Mouse (Mus musculus): ENCODE data around the gene Atg4c. TPM values are rescaled to one million over a fixed set of nuclear protein-coding genes. Genes with fewer than 3 reads are reported as not detected.

Atg4c gene
- polyA plus RNA-seq, 1 experiment from 2014 or later = 6.0 TPM

- Histone ChIP-seq H3K4me3 (ENCODE audit: low read depth, low read length) (no peak overlapping the region), H3K9me3 (ENCODE audit: low read length) (no peaks in the 10 kb centered on the region), H3K4me2 (ENCODE audit: low read depth, low read length) (peak overlapping the region; percentile 15; the same call in 1 of the 2 replicates), H3K27ac (ENCODE audit: low read depth) (peak overlapping the region; percentile 68), H3K27me3 (ENCODE audit: insufficient read depth, low read length) (no peaks in the 10 kb centered on the region), H3K9ac (replicated peaks) (no peak overlapping the region), H3K4me1 (ENCODE audit: insufficient read depth) (peaks cover 6% of the 10 kb centered on the region), H3K36me3 (replicated peaks; ENCODE audit: insufficient read depth, low read length) (no peaks in the 10 kb centered on the region)
- DNase-seq = peak; percentile 19
- whole genome bisulfite sequencing (ENCODE audit: insufficient replicate concordance) = 66% methylated on average over 4 of the region's 4 CpGs
- TF ChIP-seq EP300 (IDR thresholded peaks at IDR 0.05; ENCODE audit: low read depth) = no peak
- TF ChIP-seq CTCF (IDR thresholded peaks at IDR 0.05; ENCODE audit: low read depth) = no peak
- ATAC-seq = peak; percentile 77
Measured at GRCm38 (mm10) chr4:99184678-99185077, 9.1 kb upstream of the Atg4c start.

DNA sequence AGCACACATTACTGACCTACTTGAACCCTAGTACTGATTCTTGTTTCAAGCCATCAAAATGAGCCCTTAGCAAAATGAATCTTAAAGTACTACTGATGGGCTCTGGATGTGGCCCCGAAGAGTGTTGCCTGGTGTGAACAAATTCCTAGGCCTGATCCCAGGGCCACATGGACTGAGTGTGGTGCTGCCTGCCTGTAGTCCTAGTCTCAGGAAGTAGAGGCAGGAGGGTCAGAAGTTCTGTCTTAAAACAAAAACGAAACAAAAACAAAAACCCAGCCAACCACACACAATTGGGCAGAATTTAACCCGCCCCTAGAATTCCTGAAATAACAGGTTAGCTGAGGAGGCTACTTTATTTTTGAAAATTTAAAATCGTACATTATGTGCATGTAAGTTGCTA, 8.4 kb upstream of the Atg4c start:
- no peaks in the 10 kb centered on the region for H3K36me3 ChIP-seq (replicated peaks; ENCODE audit: insufficient read depth, low read length)
- no peak overlapping the region for H3K9ac ChIP-seq (replicated peaks)
- no peak for TF ChIP-seq CTCF (IDR thresholded peaks at IDR 0.05; ENCODE audit: low read depth)
- no peak for TF ChIP-seq EP300 (IDR thresholded peaks at IDR 0.05; ENCODE audit: low read depth)
- no peaks in the 10 kb centered on the region for H3K27me3 ChIP-seq (ENCODE audit: insufficient read depth, low read length)
- H3K27ac ChIP-seq (ENCODE audit: low read depth) = peak overlapping the region; percentile 68
- ATAC-seq (no peak), DNase-seq (no peak)
- no peaks in the 10 kb centered on the region for H3K9me3 ChIP-seq (ENCODE audit: low read length)
- 66% methylated on average over 4 of the region's 4 CpGs for WGBS (ENCODE audit: insufficient replicate concordance)
- H3K4me1 ChIP-seq (ENCODE audit: insufficient read depth) = peaks cover 6% of the 10 kb centered on the region
- peak overlapping the region; percentile 15; the same call in 1 of the 2 replicates for H3K4me2 ChIP-seq (ENCODE audit: low read depth, low read length)
- no peak overlapping the region for H3K4me3 ChIP-seq (ENCODE audit: low read depth, low read length)

DNA sequence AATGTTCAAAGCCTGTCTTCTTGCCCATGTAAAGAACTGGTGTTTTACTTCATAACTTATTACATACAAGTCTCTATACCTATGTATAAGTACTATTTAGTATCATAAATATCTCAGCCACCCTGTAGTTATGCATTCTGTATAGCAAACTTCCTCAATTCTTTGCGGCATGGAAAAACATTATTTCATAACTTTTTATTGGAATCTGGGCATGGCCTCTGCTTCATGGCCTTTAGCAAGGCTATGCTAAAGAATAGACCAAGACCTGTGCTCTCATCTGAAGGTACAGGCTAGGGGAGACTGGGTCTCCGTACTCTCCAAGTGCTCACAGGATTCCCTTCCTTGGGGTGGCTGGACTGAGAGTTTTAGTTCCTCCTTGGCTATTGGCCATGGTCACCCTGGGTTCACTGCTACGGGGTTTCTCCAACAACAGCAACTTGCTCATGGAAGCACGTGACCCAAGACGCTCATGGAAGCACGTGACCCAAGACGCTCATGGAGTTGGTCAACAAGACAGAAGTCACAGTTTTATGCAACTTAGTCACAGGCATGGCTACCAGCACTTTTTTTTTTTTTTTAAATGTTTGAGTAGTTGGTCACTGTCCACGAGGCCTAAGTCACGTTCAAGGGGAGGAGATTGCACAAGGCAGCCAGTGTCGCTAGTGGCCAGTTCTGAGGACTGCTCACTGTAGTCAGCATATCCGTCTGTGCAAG, 7.2 kb upstream of the Atg4c start:
- Histone ChIP-seq H3K27ac (ENCODE audit: low read depth) (no peak overlapping the region), H3K36me3 (replicated peaks; ENCODE audit: insufficient read depth, low read length) (no peaks in the 10 kb centered on the region), H3K4me3 (ENCODE audit: low read depth, low read length) (no peak overlapping the region), H3K4me2 (ENCODE audit: low read depth, low read length) (no peak overlapping the region), H3K9me3 (ENCODE audit: low read length) (no peaks in the 10 kb centered on the region), H3K9ac (replicated peaks) (no peak overlapping the region), H3K4me1 (ENCODE audit: insufficient read depth) (peaks cover 6% of the 10 kb centered on the region), H3K27me3 (ENCODE audit: insufficient read depth, low read length) (no peaks in the 10 kb centered on the region)
- whole genome bisulfite sequencing (ENCODE audit: insufficient replicate concordance) = 71% methylated on average over 11 of the region's 11 CpGs
- DNase-seq (no peak), ATAC-seq (peak; percentile 71)
- TF ChIP-seq EP300 (IDR thresholded peaks at IDR 0.05; ENCODE audit: low read depth) (no peak), CTCF (IDR thresholded peaks at IDR 0.05; ENCODE audit: low read depth) (no peak)

DNA sequence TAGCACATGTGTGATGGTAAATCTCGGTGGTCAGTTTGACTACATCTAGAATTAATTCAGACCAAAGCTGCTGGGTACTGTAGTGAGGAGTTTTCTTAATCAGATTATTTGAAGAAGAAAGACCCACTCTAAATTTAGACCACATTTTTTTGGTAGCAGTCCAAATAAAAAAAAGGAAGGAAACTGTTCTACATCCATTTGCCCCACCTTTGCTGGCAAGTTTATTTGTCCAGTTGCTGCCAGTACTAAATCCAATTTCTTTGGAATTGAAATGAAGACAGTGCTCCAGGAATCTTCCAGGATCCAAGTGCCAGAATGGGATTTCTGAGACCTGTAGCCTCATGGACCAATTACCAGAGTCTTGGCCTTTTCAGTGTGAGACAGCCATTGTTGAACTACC, 1.1 kb upstream of the Atg4c start:
- Histone ChIP-seq H3K4me3 (ENCODE audit: low read depth, low read length) (no peak overlapping the region), H3K27ac (ENCODE audit: low read depth) (no peak overlapping the region), H3K9ac (replicated peaks) (no peak overlapping the region), H3K4me2 (ENCODE audit: low read depth, low read length) (no peak overlapping the region), H3K27me3 (ENCODE audit: insufficient read depth, low read length) (no peaks in the 10 kb centered on the region), H3K36me3 (replicated peaks; ENCODE audit: insufficient read depth, low read length) (no peaks in the 10 kb centered on the region), H3K9me3 (ENCODE audit: low read length) (no peaks in the 10 kb centered on the region), H3K4me1 (ENCODE audit: insufficient read depth) (no peaks in the 10 kb centered on the region)
- ATAC-seq (no peak), DNase-seq (no peak)
- TF ChIP-seq CTCF (IDR thresholded peaks at IDR 0.05; ENCODE audit: low read depth) (no peak), EP300 (IDR thresholded peaks at IDR 0.05; ENCODE audit: low read depth) (no peak)
- WGBS (ENCODE audit: insufficient replicate concordance) = 68% methylated on average over 1 of the region's 1 CpGs

DNA sequence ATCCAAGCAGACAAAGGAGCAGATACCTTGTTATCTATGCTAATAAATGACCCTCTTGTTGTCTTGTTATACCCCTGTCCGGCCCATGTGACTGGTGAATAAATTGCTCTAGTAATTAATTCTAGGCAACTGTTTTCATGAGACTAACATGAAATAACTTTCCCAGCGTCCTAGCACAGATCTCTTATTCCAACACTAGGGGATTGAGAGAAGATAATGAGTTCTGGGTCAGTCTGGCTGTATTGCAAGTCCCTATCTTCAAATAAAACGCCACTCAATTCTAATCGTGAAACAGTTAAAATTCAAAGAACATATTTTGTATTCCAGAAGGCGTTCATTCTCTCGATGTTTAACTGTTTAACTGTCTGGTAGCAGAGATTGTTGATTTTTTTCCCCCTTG, 520 bp upstream of the Atg4c start:
- 46% methylated on average over 6 of the region's 6 CpGs for WGBS (ENCODE audit: insufficient replicate concordance)
- H3K9ac ChIP-seq (replicated peaks) = no peak overlapping the region
- DNase-seq (no peak), ATAC-seq (no peak)
- no peaks in the 10 kb centered on the region for H3K4me1 ChIP-seq (ENCODE audit: insufficient read depth)
- H3K27me3 ChIP-seq (ENCODE audit: insufficient read depth, low read length) = no peaks in the 10 kb centered on the region
- no peaks in the 10 kb centered on the region for H3K36me3 ChIP-seq (replicated peaks; ENCODE audit: insufficient read depth, low read length)
- no peak overlapping the region for H3K27ac ChIP-seq (ENCODE audit: low read depth)
- peak overlapping the region; percentile 73; the same call in 1 of the 2 replicates for H3K4me3 ChIP-seq (ENCODE audit: low read depth, low read length)
- peak overlapping the region; percentile 80 for H3K4me2 ChIP-seq (ENCODE audit: low read depth, low read length)
- no peak for TF ChIP-seq CTCF (IDR thresholded peaks at IDR 0.05; ENCODE audit: low read depth)
- TF ChIP-seq EP300 (IDR thresholded peaks at IDR 0.05; ENCODE audit: low read depth) = no peak
- H3K9me3 ChIP-seq (ENCODE audit: low read length) = no peaks in the 10 kb centered on the region

DNA sequence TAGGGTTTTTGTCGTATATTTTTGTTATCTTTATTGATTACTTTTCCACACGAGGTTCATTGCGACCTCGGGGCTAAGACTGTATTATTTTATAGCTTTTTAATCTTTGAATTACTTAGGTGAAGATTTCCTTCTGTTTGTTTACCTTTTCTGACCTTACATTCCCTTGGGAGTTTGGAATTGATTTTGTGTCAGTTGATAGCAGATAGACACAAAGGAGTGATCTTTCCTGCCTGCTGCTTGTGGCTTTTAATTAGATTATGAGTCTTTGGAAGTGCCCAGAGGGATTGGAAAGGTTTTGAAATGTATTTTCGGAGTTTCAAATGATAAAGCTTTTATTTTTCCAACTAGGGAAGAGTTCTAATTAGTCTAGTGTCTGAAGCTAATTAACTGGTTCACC, 1.1 kb downstream of the Atg4c start:
- Histone ChIP-seq H3K4me3 (ENCODE audit: low read depth, low read length) (peak overlapping the region; percentile 73), H3K4me2 (ENCODE audit: low read depth, low read length) (peak overlapping the region; percentile 80), H3K27ac (ENCODE audit: low read depth) (peak overlapping the region; percentile 76), H3K27me3 (ENCODE audit: insufficient read depth, low read length) (no peaks in the 10 kb centered on the region), H3K4me1 (ENCODE audit: insufficient read depth) (peaks cover under 1% of the 10 kb centered on the region), H3K9ac (replicated peaks) (peak overlapping the region; percentile 72; the same call in 1 of the 2 replicates), H3K9me3 (ENCODE audit: low read length) (no peaks in the 10 kb centered on the region), H3K36me3 (replicated peaks; ENCODE audit: insufficient read depth, low read length) (no peaks in the 10 kb centered on the region)
- no peak for ATAC-seq
- TF ChIP-seq EP300 (IDR thresholded peaks at IDR 0.05; ENCODE audit: low read depth) = no peak
- no peak for TF ChIP-seq CTCF (IDR thresholded peaks at IDR 0.05; ENCODE audit: low read depth)
- no peak for DNase-seq
- 26% methylated on average over 5 of the region's 5 CpGs for WGBS (ENCODE audit: insufficient replicate concordance)

Measured in liver, postnatal 0 days (tissue).